Mouse (Mus musculus) CD8-positive naive resting alpha-beta T cell, adult 2 months (primary cell): ENCODE measurements around the gene Cacna1a.

Source experiments
- DNase-seq, 2 experiments: peaks; one replicate each; pipeline ENCODE4 v3.0.0; 2022; ENCODE audit warnings: low read depth in 2 of 2, low spot score in 2 of 2

The Cacna1a gene

GRCm38 (mm10) chr8:84413886-84414851 is 25.9 kb downstream of the Cacna1a start:
- no peak for DNase-seq

- DNase-seq: no peak
Observed at GRCm38 (mm10) chr8:84414918-84415317, 26.7 kb downstream of the Cacna1a start.

GRCm38 (mm10) chr8:84415378-84415898 is 27.2 kb downstream of the Cacna1a start:
- no peak for DNase-seq

GRCm38 (mm10) chr8:84416041-84416440 is 27.8 kb downstream of the Cacna1a start:
- DNase-seq: no peak

DNA sequence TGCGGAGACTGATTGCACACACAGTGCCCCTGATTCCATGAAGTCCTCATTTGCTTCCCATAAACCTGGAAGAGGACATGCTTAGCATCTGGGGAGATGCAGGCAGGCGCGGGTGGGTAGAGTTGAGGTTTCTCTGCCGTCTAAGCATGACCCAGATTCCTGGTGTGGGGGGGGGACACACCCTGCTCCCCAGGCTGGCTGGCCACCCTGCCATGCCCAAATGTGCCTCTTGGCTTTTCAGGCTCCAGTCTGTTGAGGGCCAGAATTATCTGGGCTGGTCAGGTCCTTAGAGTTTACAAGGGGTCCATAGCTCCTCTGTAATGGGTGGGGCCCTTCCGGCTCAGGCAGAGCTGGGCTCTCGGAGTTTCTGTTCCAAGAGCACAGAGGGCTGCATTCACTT is 28.7 kb downstream of the Cacna1a start:
- DNase-seq: no peak

GRCm38 (mm10) chr8:84417840-84418239 is 29.6 kb downstream of the Cacna1a start:
- DNase-seq: no peak

DNA sequence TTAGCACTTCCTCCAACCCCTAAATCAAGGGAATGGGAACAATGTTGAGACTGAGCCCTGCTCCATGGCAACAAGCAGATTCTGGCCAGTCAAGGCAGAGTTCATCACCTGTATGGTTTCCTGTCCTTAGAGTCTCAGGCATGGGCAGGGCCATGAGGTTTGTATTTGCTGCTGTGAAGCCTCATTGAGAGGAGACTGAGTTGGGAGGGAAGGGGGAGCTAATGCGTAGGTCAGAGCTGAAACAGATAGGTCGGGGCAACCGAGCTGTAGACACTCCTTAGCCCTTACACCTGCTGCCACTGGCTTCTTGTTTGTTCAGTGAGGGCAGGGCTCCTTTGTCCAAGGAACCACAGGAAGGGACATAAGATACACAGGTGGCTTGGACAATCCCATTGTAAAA is 36.2 kb downstream of the Cacna1a start:
- DNase-seq: no peak

DNA sequence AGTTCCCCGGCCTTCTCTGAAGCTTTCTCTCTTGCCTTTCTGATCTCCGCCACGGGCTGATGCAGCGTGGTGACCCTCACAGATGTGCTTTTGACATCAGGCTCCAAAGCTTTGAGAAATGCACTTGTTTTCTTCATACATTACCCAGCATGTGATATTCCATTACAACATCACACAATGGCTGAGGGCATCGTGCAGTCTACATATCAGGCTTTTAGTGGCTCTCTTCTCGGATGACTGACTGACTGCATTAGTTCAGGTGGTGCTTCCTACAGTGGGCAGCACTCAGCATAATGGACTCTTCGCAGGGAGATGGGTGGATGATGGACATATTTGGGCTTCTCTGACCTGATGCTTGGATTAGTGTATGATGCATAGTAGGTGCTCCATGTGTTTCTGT is 37.8 kb downstream of the Cacna1a start:
- DNase-seq: no peak

- DNase-seq: no peak
Observed at GRCm38 (mm10) chr8:84426582-84426981, 38.3 kb downstream of the Cacna1a start.

- DNase-seq: no peak
Observed at GRCm38 (mm10) chr8:84428034-84428433, 39.8 kb downstream of the Cacna1a start.

- no peak for DNase-seq
Observed at GRCm38 (mm10) chr8:84429014-84429413, 40.8 kb downstream of the Cacna1a start.

DNA sequence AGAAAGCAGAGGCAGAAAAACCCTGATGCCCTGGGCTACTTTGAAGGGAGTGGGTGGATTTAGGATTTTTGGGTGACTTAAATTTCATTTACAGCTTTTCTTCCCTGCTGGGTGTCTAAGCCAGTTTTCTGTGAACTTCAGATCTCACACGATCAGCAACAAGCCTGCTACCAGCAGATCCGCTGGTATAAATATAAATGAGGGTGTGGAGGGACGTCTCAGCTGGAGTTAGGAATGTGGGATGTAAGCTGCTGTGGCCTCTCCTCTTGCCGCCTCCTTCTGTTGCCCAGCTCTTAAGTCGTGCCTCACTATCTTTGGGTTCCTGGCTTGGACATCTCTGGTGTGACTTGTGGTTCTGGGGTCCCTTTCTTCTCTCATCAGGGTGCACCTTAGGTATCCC is 41.3 kb downstream of the Cacna1a start:
- DNase-seq: no peak

GRCm38 (mm10) chr8:84435370-84435769 is 47.1 kb downstream of the Cacna1a start:
- DNase-seq: no peak

DNA sequence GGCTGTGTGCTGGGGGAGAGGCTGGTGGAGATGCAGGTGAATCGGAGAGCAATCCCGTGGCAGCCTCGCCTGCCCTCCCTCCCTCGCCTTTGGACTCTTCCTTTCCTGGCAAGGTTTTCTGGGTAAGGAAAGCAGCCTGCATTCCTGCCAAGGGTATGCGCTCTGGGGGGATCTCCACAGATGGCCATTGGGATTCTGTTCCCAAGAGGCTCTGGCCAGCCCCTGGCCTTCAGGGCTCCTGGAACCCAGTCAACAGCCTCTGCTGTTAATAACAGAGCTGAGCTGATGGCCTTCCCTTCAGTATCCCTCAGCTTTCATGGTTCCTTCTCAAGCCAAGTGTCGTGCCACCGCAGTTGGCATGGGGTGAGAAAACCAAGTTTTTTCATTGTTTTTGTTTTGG is 51.6 kb downstream of the Cacna1a start:
- DNase-seq: no peak

GRCm38 (mm10) chr8:84442043-84442442 is 53.8 kb downstream of the Cacna1a start:
- DNase-seq: no peak

DNA sequence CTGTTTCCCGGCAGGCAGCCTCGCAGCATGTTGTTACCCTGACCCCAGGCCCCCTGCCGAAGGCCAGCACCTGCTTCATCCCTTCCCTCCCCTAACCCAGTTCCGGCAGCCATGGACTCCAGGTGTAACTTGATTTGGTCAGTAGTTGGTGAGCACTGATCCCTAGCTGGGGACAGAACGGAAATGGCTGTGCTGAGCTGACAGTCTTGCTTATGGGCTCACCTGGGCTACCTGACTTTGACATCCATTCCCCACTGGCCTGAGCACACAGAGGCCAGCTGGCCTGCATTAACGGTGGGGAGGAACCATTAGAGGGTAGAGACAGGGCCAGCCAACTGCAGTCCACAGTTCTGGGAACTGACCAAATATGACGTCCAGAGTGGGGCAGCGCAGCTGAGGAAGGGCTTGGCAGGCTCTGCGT is 58.3 kb downstream of the Cacna1a start:
- no peak for DNase-seq

DNA sequence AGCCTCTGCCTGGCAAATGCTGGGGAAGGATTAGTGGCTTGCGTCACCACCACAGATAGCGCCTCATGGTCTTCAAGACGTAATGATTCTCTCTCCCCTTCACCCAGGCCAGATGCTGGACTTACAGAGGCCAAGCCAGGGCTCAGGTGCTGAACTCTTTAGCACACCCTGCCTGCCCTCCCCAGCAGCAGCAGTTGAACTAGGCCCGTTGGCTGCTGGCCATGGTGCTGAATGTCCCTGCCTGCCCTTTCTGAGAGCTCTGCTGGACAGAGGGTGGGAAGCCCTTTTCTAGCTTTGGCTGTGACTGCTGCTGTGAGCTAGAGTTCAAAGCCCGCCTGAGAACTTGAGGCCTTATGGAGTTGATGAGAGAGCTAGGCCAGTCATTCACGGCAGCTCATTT is 66.3 kb downstream of the Cacna1a start:
- no peak for DNase-seq

DNA sequence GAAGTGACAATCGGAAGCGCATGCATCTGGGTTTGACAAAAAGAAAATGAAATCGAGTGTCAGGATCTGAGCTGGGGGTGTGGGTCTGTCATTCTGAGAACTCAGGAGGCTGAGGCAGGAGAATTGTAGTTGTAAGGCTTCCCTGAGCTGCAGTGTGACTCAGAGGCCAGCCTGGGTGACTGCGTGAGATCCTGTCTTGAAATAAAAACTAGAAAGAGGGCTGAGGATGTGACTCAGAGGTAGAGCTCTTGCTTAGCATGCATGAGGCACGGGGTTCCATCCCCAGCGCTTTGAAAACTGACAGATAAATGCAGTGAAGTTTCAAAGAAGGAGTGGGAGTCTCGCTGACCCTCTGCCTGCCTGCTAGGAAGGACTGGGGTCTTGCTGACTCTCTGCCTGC is 70.6 kb downstream of the Cacna1a start:
- no peak for DNase-seq

DNA sequence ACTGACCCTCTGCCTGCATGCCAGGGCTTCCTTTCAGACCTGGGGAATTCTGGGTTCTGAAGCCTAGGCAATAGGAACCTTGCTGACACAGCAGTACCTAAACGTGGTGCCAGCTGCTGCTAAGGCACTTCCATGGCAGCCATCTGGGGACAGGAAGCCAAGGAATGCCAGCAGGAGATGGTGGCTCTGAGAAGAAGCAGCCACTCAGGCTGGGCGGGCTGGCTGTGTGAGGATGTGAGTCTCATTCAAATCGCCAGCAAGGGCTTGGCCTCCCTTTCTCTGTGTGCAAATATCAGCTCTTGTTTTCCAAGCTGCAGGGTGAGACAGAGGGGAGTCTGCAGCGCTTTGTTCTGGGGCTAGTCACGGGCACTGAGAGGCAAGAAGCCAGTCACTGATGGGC is 71.0 kb downstream of the Cacna1a start:
- no peak for DNase-seq

- DNase-seq: no peak
Observed at GRCm38 (mm10) chr8:84460698-84461097, 72.5 kb downstream of the Cacna1a start.

DNA sequence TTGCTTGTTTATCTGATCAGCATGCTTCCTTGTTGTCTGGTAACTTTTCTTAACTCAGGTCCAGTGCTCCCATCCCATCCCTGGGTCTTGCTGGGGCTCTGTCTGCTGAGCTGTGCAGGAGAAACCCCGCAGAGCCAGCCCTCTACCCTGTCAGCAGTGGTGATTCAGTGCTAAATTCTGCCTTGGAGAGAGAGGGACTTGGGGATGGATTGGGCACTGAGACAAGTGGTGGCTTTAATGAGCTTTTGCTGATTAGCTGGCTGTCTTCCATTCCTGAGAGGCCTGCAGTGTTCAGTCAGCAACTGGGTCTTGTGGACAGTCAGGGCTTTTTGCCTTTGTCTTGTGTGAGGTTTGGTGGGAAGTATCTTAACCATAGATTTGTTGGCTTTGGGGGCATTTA is 78.7 kb downstream of the Cacna1a start:
- no peak for DNase-seq

DNA sequence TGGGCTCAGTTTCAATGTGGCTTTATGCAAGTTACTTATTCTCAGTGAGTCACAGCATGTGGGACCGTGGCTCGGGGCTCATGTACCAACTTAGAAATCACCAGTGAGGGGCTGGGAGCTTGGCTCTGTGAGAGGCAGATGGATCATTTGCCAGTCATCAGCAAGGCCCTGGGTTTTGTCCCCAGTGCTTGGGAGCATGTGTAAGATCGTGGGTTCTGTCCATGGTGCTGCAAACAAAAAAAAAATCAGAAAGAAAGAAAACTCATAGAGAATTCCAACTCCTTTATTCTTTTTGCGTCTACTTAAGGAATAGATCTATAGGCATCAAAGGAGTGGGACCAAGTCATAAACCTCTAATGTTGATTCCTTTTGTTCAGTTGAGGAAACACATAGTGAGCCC is 80.8 kb downstream of the Cacna1a start:
- no peak for DNase-seq
